Mouse (Mus musculus): Measurements from ENCODE around the gene Gm40460. TPM values are rescaled to one million over a fixed set of nuclear protein-coding genes. Genes with fewer than 3 reads are reported as not detected.

The Gm40460 gene
- total RNA-seq (2023): not detected in 2 replicates

DNA sequence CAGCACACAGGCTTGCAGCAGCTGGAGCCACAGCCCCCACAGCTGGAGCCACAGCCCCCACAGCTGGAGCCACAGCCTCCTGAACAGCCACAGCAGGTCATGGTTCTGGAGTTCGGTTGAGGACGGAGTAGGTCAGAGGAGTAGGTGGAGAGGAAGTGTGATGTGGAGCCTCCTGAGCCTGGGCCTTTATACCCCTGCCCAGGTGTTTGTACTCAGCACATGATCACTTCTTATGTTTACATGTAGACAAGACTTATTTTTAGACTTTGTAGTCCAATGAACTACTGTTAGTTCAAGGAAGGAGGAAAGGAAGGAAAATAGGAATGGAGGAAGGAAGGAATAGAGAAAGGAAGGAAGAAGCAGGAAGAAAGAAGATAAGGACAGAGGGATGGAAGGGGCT lies at the start of gene Gm40460:
Gene Gm40460 (minus strand): TSS at position 101 of the 400 bp plus-strand sequence.

GRCm38 (mm10) chr7:142274263-142274662 lies 33.4 kb upstream of the Gm40460 start, which contains the start of gene Gm4559:
Gene Gm4559, minus strand, starts transcription at chr7:142274363.

DNA sequence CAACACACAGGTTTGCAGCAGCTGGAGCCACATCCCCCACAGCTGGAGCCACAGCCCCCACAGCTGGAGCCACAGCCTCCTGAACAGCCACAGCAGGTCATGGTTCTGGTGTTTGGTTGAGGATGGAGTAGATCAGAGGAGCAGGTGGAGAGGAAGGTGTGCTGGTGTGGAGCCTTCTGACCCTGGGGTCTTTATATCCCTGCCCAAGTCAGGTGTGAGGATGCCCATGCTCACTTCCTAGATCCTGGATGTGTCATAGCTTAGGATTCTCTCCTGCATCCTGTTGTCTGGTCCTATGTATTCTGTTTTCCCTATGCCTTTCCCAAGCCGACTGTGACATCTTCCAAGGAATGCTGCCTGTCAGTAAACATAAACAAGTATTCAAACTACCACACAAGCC lies 17.4 kb upstream of the Gm40460 start, which contains the start of gene Gm2431:
Gene Gm2431 (minus strand): TSS at position 101 of the 400 bp plus-strand sequence.

GRCm38 (mm10) chr7:142229871-142230270 lies 11.0 kb downstream of the Gm40460 start, which contains the start of gene Krtap5-5:
Gene Krtap5-5, minus strand, starts transcription at chr7:142229971.

GRCm38 (mm10) chr7:142211559-142211958 lies 29.3 kb downstream of the Gm40460 start, which contains the start of gene Gm7579:
Gene Gm7579, plus strand, starts transcription at chr7:142211859.

DNA sequence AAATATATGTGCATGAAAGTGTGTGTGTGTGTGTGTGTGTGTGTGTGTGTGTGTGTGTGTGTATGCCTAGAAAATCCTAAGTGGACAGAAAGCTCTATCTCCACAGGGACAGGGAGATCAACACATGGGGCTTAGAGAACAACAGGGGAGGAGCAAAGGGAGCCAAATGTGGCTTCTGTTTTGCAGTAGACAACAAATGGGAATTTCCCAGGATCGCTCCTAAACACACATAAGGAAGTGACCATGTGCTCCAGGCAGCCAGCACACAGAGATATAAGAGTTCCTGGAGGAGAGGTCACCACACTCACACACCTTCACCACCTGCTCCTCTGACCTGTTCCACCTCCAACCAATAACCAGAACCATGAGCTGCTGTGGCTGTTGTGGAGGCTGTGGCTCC lies 39.8 kb downstream of the Gm40460 start, which contains the start of gene Krtap5-3:
Gene Krtap5-3 (plus strand): TSS at position 301 of the 400 bp plus-strand sequence.

Other genes with a start within 250 kb of the Gm40460 start
- 36.0 and 67.4 TPM in 2 replicates for gene Mob2, start 180.0 kb downstream of the Gm40460 start, total RNA-seq (2023)
- 1.3 and 1.5 TPM in 2 replicates for gene Dusp8, start 145.2 kb downstream of the Gm40460 start, total RNA-seq (2023)
- gene Gm45618, start 120.3 kb downstream of the Gm40460 start, total RNA-seq (2023): not detected in 2 replicates
- not detected in 2 replicates for gene Gm39115, start 105.0 kb downstream of the Gm40460 start, total RNA-seq (2023)
- gene Gm45337, start 96.5 kb downstream of the Gm40460 start, total RNA-seq (2023): not detected in 2 replicates
- gene Gm29735, start 84.0 kb downstream of the Gm40460 start, total RNA-seq (2023): not detected in 2 replicates
- not detected in 2 replicates for gene Gm4553, start 75.3 kb downstream of the Gm40460 start, total RNA-seq (2023)
- not detected in 2 replicates for gene Krtap5-2, start 65.1 kb downstream of the Gm40460 start, total RNA-seq (2023)
- not detected in 2 replicates for gene Gm10153, start 50.7 kb downstream of the Gm40460 start, total RNA-seq (2023)
- not detected in 2 replicates for gene Krtap5-3, start 39.7 kb downstream of the Gm40460 start, total RNA-seq (2023)
- gene Gm7579, start 29.2 kb downstream of the Gm40460 start, total RNA-seq (2023): not detected in 2 replicates
- gene Krtap5-5, start 11.1 kb downstream of the Gm40460 start, total RNA-seq (2023): not detected in 2 replicates
- not detected in 2 replicates for gene Gm2431, start 17.3 kb upstream of the Gm40460 start, total RNA-seq (2023)
- gene Gm4559, start 33.3 kb upstream of the Gm40460 start, total RNA-seq (2023): not detected in 2 replicates
- gene Krtap5-1, start 56.0 kb upstream of the Gm40460 start, total RNA-seq (2023): not detected in 2 replicates
- gene Krtap5-4, start 62.5 kb upstream of the Gm40460 start, total RNA-seq (2023): not detected in 2 replicates
- 13.6 and 13.7 TPM in 2 replicates for gene Ifitm10, start 132.7 kb upstream of the Gm40460 start, total RNA-seq (2023)
- 9.5 TPM in 1 of 2 replicates, not detected in the other for gene Gm49369, start 141.6 kb upstream of the Gm40460 start, total RNA-seq (2023)
- 760 and 974 TPM in 2 replicates for gene Ctsd, start 147.0 kb upstream of the Gm40460 start, total RNA-seq (2023)
- 5.8 and 7.4 TPM in 2 replicates for gene Syt8, start 193.8 kb upstream of the Gm40460 start, total RNA-seq (2023)
- gene Tnni2, start 200.7 kb upstream of the Gm40460 start, total RNA-seq (2023): 4.8 and 8.2 TPM in 2 replicates
- gene Lsp1, start 219.7 kb upstream of the Gm40460 start, total RNA-seq (2023): 1,515 and 1,757 TPM in 2 replicates